Mouse (Mus musculus) forebrain, embryonic 15.5 days (tissue): ENCODE results near the gene Gprc5b. TPM values are rescaled to one million over a fixed set of nuclear protein-coding genes. Genes with fewer than 3 reads are reported as not detected.

Source experiments
- ATAC-seq: fragments of 200-750 bp; cut with Nextera tagmentation; replicated peaks from 2 replicates; pipeline ENCODE4 v1.8.0; 2017; ENCODE audit warnings: mild to moderate bottlenecking, moderate TSS enrichment, moderate library complexity
- H3K27ac ChIP-seq: fragments of 300-500 bp; sonication (generic); replicated peaks from 2 replicates; pipeline ENCODE4 v1.5.1; 2015; ENCODE audit warnings: mild to moderate bottlenecking, inconsistent platforms
- H3K27me3 ChIP-seq: fragments of 300-500 bp; sonication (generic); 2 replicates; pipeline ENCODE4 v1.6.1; 2015; ENCODE audit warnings: inconsistent platforms
- H3K36me3 ChIP-seq: fragments of 300-500 bp; sonication (generic); 2 replicates; pipeline ENCODE4 v1.6.1; 2015; ENCODE audit warnings: mild to moderate bottlenecking, inconsistent platforms
- H3K4me1 ChIP-seq: fragments of 300-500 bp; sonication (generic); 2 replicates; pipeline ENCODE4 v1.6.1; 2015; ENCODE audit warnings: inconsistent platforms
- H3K4me2 ChIP-seq: fragments of 300-500 bp; sonication (generic); replicated peaks from 2 replicates; pipeline ENCODE4 v1.6.1; 2015; ENCODE audit warnings: mild to moderate bottlenecking, inconsistent platforms
- H3K4me3 ChIP-seq: fragments of 300-500 bp; sonication (generic); 2 replicates; pipeline ENCODE4 v1.5.1; 2015; ENCODE audit warnings: mild to moderate bottlenecking, inconsistent platforms
- H3K9ac ChIP-seq: fragments of 300-500 bp; sonication (generic); replicated peaks from 2 replicates; pipeline ENCODE4 v1.6.1; 2015; ENCODE audit warnings: mild to moderate bottlenecking, inconsistent platforms
- H3K9me3 ChIP-seq: fragments of 300-500 bp; sonication (generic); 2 replicates; pipeline ENCODE4 v1.6.1; 2016; ENCODE audit warnings: inconsistent platforms
- WGBS: fragments of 180-500 bp; shearing (Covaris S2); methylation state at CpG from one replicate; pipeline ENCODE4 v1.1.7; 2015; ENCODE audit warnings: mixed read lengths; 5-methylcytosine and 5-hydroxymethylcytosine counted together
- polyA plus RNA-seq: library from polyadenylated mRNA; unstranded; fragments of >200 nt; fragmentation: Nextera tagmentation; extraction: Ambion mirVana; gene quantifications from 2 replicates; pipeline ENCODE4 v1.2.1, GENCODE M21; 2015

Gene Gprc5b
- polyA plus RNA-seq, 1 experiment from 2014 or later, result 6.5 TPM

GRCm38 (mm10) chr7:118942297-118942696 lies 52.7 kb downstream of the Gprc5b start:
- Histone ChIP-seq H3K4me3 (no peak overlapping the region), H3K9me3 (no peaks in the 10 kb centered on the region), H3K4me1 (0 out of 2 replicates have a peak, but pooled peaks cover 3% of the 10 kb centered on the region), H3K4me2 (no peak overlapping the region), H3K36me3 (no peaks in the 10 kb centered on the region), H3K27me3 (no peaks in the 10 kb centered on the region), H3K9ac (no peak overlapping the region), H3K27ac (no peak overlapping the region)
- no peak for ATAC-seq
- 67% methylated on average over 3 of the region's 3 CpGs for WGBS

- no peak overlapping the region for H3K27ac ChIP-seq
- ATAC-seq, result no peak
- WGBS, result 79% methylated on average over 11 of the region's 11 CpGs
Measured at GRCm38 (mm10) chr7:118937469-118938387, 57.3 kb downstream of the Gprc5b start.

GRCm38 (mm10) chr7:118936844-118937243 lies 58.2 kb downstream of the Gprc5b start:
- 4% methylated on average over 4 of the region's 4 CpGs for WGBS
- Histone ChIP-seq H3K27me3 (no peaks in the 10 kb centered on the region), H3K4me1 (no peaks in the 10 kb centered on the region), H3K27ac (no peak overlapping the region), H3K4me2 (no peak overlapping the region), H3K4me3 (no peak overlapping the region), H3K36me3 (no peaks in the 10 kb centered on the region), H3K9ac (no peak overlapping the region), H3K9me3 (no peaks in the 10 kb centered on the region)
- ATAC-seq, result no peak

More at GRCm38 (mm10) chr7:118937469-118938387, 57.3 kb downstream of the Gprc5b start:
- H3K4me1 ChIP-seq, result no peaks in the 10 kb centered on the region
- H3K9ac ChIP-seq, result no peak overlapping the region
- no peaks in the 10 kb centered on the region for H3K36me3 ChIP-seq
- no peak overlapping the region for H3K4me3 ChIP-seq
- H3K9me3 ChIP-seq, result no peaks in the 10 kb centered on the region
- no peak overlapping the region for H3K4me2 ChIP-seq
- no peaks in the 10 kb centered on the region for H3K27me3 ChIP-seq

- H3K4me1 ChIP-seq, result no peaks in the 10 kb centered on the region
- 72% methylated on average over 2 of the region's 2 CpGs for WGBS
- no peak overlapping the region for H3K4me2 ChIP-seq
- H3K4me3 ChIP-seq, result no peak overlapping the region
- no peak overlapping the region for H3K27ac ChIP-seq
- no peaks in the 10 kb centered on the region for H3K9me3 ChIP-seq
- no peak for ATAC-seq
- H3K27me3 ChIP-seq, result no peaks in the 10 kb centered on the region
- no peaks in the 10 kb centered on the region for H3K36me3 ChIP-seq
- no peak overlapping the region for H3K9ac ChIP-seq
Measured at GRCm38 (mm10) chr7:118935306-118935705, 59.7 kb downstream of the Gprc5b start.

- H3K9ac ChIP-seq, result no peak overlapping the region
- 78% methylated on average over 17 of the region's 17 CpGs for WGBS
Measured at GRCm38 (mm10) chr7:118931502-118932395, 63.3 kb downstream of the Gprc5b start.

GRCm38 (mm10) chr7:118929601-118930311 lies 65.3 kb downstream of the Gprc5b start:
- 41% methylated on average over 16 of the region's 16 CpGs for WGBS
- Histone ChIP-seq H3K4me2 (no peak overlapping the region), H3K9me3 (no peaks in the 10 kb centered on the region), H3K4me1 (0 out of 2 replicates have a peak, but pooled peaks cover 4% of the 10 kb centered on the region), H3K4me3 (no peak overlapping the region), H3K27me3 (no peaks in the 10 kb centered on the region), H3K36me3 (no peaks in the 10 kb centered on the region), H3K9ac (no peak overlapping the region), H3K27ac (no peak overlapping the region)
- 0 out of 2 replicates have a peak, but pooled peaks have one; percentile 46 for ATAC-seq

More at GRCm38 (mm10) chr7:118931502-118932395, 63.3 kb downstream of the Gprc5b start:
- H3K9me3 ChIP-seq, result no peaks in the 10 kb centered on the region
- no peak overlapping the region for H3K4me3 ChIP-seq
- H3K27ac ChIP-seq, result no peak overlapping the region
- no peak overlapping the region for H3K4me2 ChIP-seq
- H3K4me1 ChIP-seq, result 0 out of 2 replicates have a peak, but pooled peaks cover 4% of the 10 kb centered on the region
- no peaks in the 10 kb centered on the region for H3K36me3 ChIP-seq
- ATAC-seq, result no peak
- H3K27me3 ChIP-seq, result no peaks in the 10 kb centered on the region

- H3K27ac ChIP-seq, result no peak overlapping the region
- no peak overlapping the region for H3K4me2 ChIP-seq
- no peaks in the 10 kb centered on the region for H3K9me3 ChIP-seq
- no peaks in the 10 kb centered on the region for H3K27me3 ChIP-seq
- ATAC-seq, result no peak
- H3K36me3 ChIP-seq, result no peaks in the 10 kb centered on the region
- H3K4me3 ChIP-seq, result no peak overlapping the region
- 64% methylated on average over 8 of the region's 8 CpGs for WGBS
- H3K4me1 ChIP-seq, result 0 out of 2 replicates have a peak, but pooled peaks cover 4% of the 10 kb centered on the region
- H3K9ac ChIP-seq, result no peak overlapping the region
Measured at GRCm38 (mm10) chr7:118928916-118929315, 66.1 kb downstream of the Gprc5b start.

- H3K36me3 ChIP-seq, result no peaks in the 10 kb centered on the region
- H3K4me2 ChIP-seq, result no peak overlapping the region
- H3K9ac ChIP-seq, result no peak overlapping the region
- no peaks in the 10 kb centered on the region for H3K9me3 ChIP-seq
- H3K4me3 ChIP-seq, result no peak overlapping the region
- no peaks in the 10 kb centered on the region for H3K27me3 ChIP-seq
- no peak for ATAC-seq
- WGBS, result 89% methylated on average over 3 of the region's 3 CpGs
- H3K27ac ChIP-seq, result no peak overlapping the region
- H3K4me1 ChIP-seq, result 0 out of 2 replicates have a peak, but pooled peaks cover 4% of the 10 kb centered on the region
Measured at GRCm38 (mm10) chr7:118928316-118928715, 66.7 kb downstream of the Gprc5b start.

GRCm38 (mm10) chr7:118927279-118927678 lies 67.7 kb downstream of the Gprc5b start:
- Histone ChIP-seq H3K36me3 (no peaks in the 10 kb centered on the region), H3K27ac (no peak overlapping the region), H3K9me3 (no peaks in the 10 kb centered on the region), H3K27me3 (no peaks in the 10 kb centered on the region), H3K9ac (no peak overlapping the region), H3K4me1 (0 out of 2 replicates have a peak, but pooled peaks cover 4% of the 10 kb centered on the region), H3K4me2 (no peak overlapping the region), H3K4me3 (no peak overlapping the region)
- WGBS, result 88% methylated on average over 2 of the region's 2 CpGs
- no peak for ATAC-seq

GRCm38 (mm10) chr7:118926516-118927260 lies 68.3 kb downstream of the Gprc5b start:
- Histone ChIP-seq H3K4me2 (no peak overlapping the region), H3K27ac (no peak overlapping the region), H3K4me3 (no peak overlapping the region), H3K9ac (no peak overlapping the region), H3K9me3 (no peaks in the 10 kb centered on the region), H3K36me3 (no peaks in the 10 kb centered on the region), H3K4me1 (0 out of 2 replicates have a peak, but pooled peaks cover 4% of the 10 kb centered on the region), H3K27me3 (no peaks in the 10 kb centered on the region)
- ATAC-seq, result no peak
- 87% methylated on average over 6 of the region's 6 CpGs for WGBS

GRCm38 (mm10) chr7:118925547-118925946 lies 69.5 kb downstream of the Gprc5b start:
- 85% methylated on average over 3 of the region's 3 CpGs for WGBS
- ATAC-seq, result no peak
- H3K27me3 ChIP-seq, result no peaks in the 10 kb centered on the region
- H3K4me3 ChIP-seq, result no peak overlapping the region
- no peaks in the 10 kb centered on the region for H3K36me3 ChIP-seq
- no peak overlapping the region for H3K4me2 ChIP-seq
- H3K27ac ChIP-seq, result no peak overlapping the region
- H3K9me3 ChIP-seq, result no peaks in the 10 kb centered on the region
- H3K9ac ChIP-seq, result no peak overlapping the region
- H3K4me1 ChIP-seq, result 0 out of 2 replicates have a peak, but pooled peaks cover 4% of the 10 kb centered on the region
